Mouse (Mus musculus): Measurements from ENCODE around the gene Enpp1. TPM values are rescaled to one million over a fixed set of nuclear protein-coding genes. Genes with fewer than 3 reads are reported as not detected.

Enpp1 gene
- total RNA-seq, 2 experiments from 2014 or later: 3.8 to 4.2 TPM

DNA sequence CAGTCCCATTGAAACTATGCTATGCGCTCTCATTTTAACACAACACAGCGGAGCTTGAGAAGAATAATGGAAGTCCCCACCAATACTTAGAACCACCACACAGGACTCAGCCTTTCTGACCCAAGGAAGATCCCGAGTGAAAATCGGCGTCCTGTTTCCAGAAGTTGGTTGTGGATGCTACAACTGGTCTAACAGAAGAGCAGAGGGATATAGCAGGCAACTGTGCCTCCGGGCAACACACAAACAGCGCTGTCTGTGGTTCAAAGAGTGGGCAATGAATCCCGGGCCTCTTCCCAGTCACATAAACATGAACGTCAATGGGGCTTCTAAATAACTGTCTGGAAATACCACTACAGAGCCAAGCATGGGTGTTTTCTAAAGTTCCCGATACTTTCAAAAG, 888 bp downstream of the Enpp1 start:
- DNase-seq (ENCODE audit: low spot score in 2 of 2): no peak

- no peak for DNase-seq (ENCODE audit: low spot score in 2 of 2)
Measured at GRCm38 (mm10) chr10:24710361-24710760, 1.6 kb downstream of the Enpp1 start.

DNA sequence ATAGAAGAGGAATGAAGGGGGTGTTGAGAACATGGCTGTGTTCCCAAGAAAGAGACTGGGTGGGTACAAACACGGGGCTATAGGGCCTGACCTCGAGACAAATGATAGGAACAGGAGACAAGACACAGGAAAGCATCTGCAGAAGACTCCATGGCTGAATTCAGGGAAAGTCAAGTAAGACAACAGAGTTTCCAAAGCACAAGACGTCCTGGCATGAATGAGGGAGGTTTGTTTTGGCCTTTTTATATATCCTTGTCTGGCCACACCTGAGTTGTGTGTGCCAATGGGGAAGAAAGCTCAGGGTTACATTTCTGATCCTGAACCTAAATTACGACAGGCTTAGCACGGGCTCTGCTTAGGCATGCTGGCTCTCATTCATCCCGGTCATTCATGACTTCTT, 4.2 kb downstream of the Enpp1 start:
- no peak for DNase-seq (ENCODE audit: low spot score in 2 of 2)

DNA sequence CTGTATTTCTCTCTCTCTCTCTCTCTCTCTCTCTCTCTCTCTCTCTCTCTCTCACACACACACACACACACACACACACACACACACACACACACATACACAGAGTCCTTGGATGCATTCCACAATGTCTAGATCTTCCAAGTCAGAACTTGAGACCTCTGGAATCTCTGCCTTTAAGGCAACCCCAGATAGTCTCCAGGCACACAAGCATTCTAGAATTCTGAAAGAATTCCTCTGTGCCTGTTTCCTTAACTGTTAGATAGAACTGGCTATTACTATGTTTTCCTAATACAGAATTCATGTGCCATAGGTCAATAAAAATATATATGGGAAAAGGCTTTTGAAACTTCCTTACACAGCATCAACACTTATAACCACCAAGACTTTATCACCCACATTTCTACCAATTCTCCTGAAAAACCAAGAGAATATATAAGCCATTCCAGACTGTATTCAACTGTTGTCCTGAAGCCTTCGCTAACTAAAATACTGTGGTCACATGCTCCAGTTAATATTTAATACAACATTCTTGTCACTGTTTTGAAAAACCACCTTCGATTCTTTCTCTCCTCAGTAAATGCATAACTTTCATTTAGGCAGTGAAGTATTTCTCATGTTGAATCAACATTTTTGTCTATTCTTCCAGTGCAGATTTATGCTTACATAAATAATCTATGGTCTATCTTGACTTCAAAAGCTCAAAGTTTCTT, 5.4 kb downstream of the Enpp1 start:
- DNase-seq (ENCODE audit: low spot score in 2 of 2): no peak

DNA sequence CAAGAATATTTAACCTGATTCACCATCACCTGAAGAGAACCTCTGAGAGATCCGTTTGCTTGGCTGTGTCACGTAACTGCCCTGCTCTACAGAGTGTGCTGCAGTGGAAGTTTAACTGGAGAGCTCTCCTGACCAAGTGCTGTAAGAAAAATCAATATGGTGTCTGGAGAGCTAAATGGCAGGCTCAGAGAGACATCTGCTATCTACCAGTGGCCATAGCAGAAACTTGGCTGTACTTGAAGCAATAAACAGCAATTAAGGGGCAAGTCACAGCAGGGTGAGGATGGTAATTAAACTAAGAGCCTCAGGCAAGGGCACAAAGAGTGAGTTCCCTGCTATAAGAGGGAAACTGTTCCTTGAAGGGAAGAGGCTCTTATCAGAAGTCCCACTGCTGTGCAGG, 9.3 kb downstream of the Enpp1 start:
- no peak for DNase-seq (ENCODE audit: low spot score in 2 of 2)

- no peak for DNase-seq (ENCODE audit: low spot score in 2 of 2)
Measured at GRCm38 (mm10) chr10:24698131-24698775, 13.7 kb downstream of the Enpp1 start.

GRCm38 (mm10) chr10:24696761-24697160, 15.2 kb downstream of the Enpp1 start:
- DNase-seq (ENCODE audit: low spot score in 2 of 2): no peak

DNA sequence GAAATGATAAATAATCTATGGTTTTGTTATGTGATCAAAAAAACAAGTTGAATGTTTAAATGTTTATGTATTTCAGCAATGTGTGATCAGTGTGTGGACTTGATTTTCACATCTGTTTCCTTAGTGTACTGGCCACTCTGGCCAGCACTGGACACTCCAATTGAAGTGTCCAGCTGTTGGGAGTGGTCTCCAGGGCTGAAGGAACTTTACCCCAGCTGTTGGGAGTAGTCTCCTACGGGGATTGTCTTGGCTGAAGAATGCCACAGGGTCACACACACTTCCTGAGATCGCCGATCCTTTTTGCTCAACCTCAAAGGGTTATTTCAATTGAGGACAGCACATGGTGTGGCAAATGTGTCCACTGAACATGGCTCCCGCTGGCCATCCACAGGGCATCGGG, 16.2 kb downstream of the Enpp1 start:
- DNase-seq (ENCODE audit: low spot score in 2 of 2): no peak

DNA sequence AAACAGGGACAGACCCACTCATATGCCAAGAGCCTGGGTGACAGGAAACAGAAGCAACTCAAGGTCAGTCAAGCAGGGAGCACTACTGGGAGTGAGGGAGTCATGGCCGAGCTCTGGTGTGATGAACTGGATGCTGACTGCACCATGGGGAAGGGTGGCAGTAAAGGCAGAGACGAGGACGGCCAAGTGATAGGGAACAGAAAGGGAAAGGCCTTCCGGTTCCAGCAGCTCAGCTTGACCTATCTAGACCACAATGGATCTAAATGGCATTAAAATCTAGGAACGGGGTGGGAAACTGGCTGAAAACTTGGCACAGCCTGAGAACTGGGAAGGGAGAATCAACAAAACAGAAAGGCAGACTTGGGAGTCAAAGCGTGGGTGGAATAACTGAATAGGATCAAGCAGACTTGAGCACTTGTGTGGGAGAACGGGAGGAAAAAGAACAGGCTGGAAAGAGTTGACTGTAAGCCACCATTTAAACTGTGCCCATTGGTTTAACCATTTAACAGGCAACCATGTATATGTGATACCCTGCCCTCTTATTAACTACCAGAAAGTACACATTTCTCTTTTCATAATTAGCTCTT, 29.3 kb downstream of the Enpp1 start:
- DNase-seq (ENCODE audit: low spot score in 2 of 2): no peak

GRCm38 (mm10) chr10:24677681-24678080, 34.3 kb downstream of the Enpp1 start:
- no peak for DNase-seq (ENCODE audit: low spot score in 2 of 2)

DNA sequence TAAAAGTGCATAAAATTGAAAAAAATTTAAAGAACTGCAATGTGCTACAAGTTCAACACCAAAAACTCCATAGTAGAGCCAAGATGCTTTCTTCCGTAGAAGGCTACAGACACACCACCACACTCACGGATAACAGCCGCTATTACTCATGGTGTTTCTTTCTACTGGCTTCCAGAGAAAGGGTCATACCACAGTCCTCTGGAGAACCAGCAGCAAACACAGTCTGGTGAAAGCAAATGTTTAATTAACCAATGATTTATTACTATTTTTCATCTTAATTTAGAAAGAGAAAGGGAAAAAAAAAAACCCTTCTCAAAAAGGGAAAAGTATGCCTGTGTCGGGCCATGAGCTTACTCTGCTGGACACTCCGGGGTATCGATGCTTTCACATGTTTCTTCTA, 37.7 kb downstream of the Enpp1 start:
- DNase-seq (ENCODE audit: low spot score in 2 of 2): no peak

GRCm38 (mm10) chr10:24672948-24673347, 39.0 kb downstream of the Enpp1 start:
- DNase-seq (ENCODE audit: low spot score in 2 of 2): no peak

GRCm38 (mm10) chr10:24670548-24670947, 41.4 kb downstream of the Enpp1 start:
- no peak for DNase-seq (ENCODE audit: low spot score in 2 of 2)

GRCm38 (mm10) chr10:24650990-24651569, 60.9 kb downstream of the Enpp1 start:
- no peak for DNase-seq (ENCODE audit: low spot score in 2 of 2)

DNA sequence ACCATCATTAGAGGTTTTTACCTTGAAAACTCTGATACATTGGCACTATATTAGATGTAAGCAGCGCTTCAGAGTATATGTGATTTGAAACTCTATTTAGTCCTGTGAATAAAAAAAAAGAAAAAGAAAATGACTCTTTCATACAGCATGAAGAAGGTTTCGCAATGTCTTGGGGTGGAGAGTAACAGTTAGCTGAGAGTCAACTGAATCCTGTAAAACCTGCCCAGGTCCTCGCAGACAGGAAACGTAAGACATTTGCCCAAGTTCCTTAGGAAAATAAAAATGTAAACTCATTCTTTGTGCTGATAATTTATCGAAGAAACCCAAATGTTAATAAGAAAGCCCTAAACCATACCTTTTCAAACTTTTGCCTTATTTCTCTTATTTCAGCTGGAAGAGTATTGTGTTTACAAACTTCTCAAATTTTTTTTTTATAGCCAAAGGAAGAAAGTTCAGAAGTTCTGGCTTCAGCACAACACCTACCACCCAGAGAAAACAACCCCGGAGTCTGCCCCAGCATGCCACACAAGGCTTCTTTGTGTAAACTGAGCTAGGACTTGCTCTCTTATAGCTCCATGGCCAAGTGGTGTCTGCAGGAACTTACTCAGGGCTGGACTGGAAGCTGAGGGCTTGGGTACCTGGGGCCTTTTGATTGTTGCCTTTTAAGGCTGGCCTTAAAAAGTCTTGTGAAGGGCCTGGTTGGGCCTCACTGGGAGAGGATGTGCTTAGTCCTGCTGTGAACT, 63.8 kb downstream of the Enpp1 start:
- DNase-seq (ENCODE audit: low spot score in 2 of 2): no peak

GRCm38 (mm10) chr10:24645169-24645568, 66.8 kb downstream of the Enpp1 start:
- DNase-seq (ENCODE audit: low spot score in 2 of 2): no peak

DNA sequence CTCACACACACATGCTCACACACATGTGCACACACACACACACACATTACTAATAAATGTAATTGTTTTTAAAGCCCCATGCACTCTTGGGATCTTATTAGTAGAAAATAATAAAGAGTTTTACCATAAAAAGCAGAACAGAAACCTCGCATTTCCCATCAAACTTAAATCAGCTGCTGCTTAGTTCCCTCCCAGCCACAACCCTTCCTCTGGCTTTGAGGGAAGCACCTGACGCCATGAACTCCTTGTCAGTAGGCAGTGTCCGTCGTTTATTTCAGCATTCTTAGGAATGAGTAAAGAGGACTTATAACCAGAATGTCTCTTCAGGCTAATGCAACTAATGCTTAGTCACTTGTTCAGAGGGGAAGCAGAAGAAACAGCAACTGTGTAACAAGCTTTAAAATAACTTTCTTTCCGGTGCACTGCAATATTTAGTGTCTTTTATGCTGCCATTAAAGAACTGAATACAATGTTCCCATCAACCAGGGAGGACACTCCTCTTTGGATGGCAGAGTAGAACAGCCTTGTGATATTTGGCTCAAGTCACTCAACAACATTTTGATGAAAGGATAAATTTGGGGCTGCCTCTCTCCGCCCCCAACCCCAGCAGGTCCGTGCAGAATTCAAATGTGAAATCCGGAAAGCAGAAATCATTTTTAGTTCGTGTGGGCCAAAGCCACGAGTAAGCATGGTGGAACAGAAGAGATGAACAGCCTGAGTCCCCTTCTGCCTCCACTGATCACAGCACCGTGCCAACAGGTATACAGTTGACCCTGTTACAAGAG, 69.0 kb downstream of the Enpp1 start:
- DNase-seq (ENCODE audit: low spot score in 2 of 2): no peak

GRCm38 (mm10) chr10:24641416-24642140, 70.4 kb downstream of the Enpp1 start:
- DNase-seq (ENCODE audit: low spot score in 2 of 2): no peak

DNA sequence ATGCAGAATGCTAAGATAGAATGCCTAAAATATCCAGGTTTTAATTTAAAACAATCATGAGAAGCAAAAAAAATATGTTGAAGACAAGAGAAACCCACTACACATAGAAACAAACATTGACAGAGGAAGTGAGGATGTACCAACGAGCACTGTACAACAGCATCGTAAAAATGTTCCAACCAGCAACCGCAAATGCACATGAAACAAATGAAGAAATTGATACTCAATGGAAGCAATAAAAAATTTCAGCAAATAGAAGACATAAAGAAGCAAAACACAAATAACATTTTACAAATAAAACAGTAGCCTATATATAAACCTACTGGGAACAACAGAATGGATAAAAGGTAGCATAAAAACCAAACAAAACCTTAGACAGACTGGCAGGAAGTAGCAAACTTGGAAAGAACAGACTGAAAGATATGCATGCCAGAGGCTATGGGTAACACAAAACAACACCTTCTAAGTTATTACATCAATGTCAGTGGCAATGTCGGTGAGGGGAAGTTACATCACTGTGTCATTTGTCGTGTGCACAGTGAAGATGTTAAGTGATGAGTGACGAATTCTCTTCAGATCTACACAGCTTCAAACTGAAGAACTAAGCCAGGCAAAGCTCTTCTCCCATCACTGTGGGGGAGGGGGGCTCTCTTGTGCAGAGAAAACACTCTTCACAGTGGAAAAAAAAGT, 71.6 kb downstream of the Enpp1 start:
- no peak for DNase-seq (ENCODE audit: low spot score in 2 of 2)

DNA sequence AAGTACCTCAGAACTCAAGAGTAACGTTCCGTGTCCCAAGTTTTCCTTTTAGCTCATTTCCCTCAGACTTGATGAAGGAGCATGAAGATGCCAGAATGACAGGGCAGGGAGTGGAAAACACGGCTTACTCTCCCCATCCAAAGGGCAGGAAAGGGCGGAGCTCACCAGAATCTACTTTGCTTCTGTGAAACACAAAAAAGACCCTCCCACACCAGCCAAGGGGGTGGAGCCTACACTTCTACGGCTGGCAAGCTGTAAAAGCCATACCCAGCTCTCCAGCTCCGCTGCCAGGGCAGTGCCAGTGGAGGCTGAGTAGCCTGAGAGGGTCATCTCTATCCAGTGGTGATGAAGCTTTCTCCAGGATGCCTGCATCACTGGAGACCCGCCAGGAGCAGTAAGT, 72.4 kb downstream of the Enpp1 start:
- DNase-seq (ENCODE audit: low spot score in 2 of 2): no peak
